Mouse (Mus musculus): ENCODE results near the gene Zbtb32. TPM values are rescaled to one million over a fixed set of nuclear protein-coding genes. Genes with fewer than 3 reads are reported as not detected.
A peak's percentile ranks its signal among the peaks of the same experiment; 100 is the strongest.

Zbtb32 gene
- total and polyA plus RNA-seq, 2 experiments from 2014 or later = 0.22 TPM; not detected in 1

GRCm38 (mm10) chr7:30586455-30587020, 12.2 kb downstream of the Zbtb32 start:
- H3K4me3 ChIP-seq (ENCODE audit: low read depth, low read length) = no peak overlapping the region
- H3K9me3 ChIP-seq (ENCODE audit: low read length) = no peaks in the 10 kb centered on the region
- TF ChIP-seq CTCF (IDR thresholded peaks at IDR 0.05) = no peak
- 86% methylated on average over 28 of the region's 28 CpGs for WGBS
- no peaks in the 10 kb centered on the region for H3K27me3 ChIP-seq (ENCODE audit: insufficient read depth, low read length)
- H3K4me1 ChIP-seq (ENCODE audit: insufficient read depth, low read length) = peaks cover 9% of the 10 kb centered on the region; the same call in 1 of the 2 replicates
- ATAC-seq (ENCODE audit: low FRiP score) = no peak
- H3K27ac ChIP-seq (ENCODE audit: low read depth, low read length) = no peak overlapping the region
- H3K36me3 ChIP-seq (ENCODE audit: insufficient read depth, low read length) = peaks cover 44% of the 10 kb centered on the region
- peak overlapping the region; percentile 89; the same call in 1 of the 2 replicates for H3K4me2 ChIP-seq (ENCODE audit: low read depth, low read length, poor library complexity, severe bottlenecking)
- no peak for DNase-seq (ENCODE audit: low spot score)
- no peak overlapping the region for H3K9ac ChIP-seq (replicated peaks; ENCODE audit: low read length, poor library complexity, severe bottlenecking)

DNA sequence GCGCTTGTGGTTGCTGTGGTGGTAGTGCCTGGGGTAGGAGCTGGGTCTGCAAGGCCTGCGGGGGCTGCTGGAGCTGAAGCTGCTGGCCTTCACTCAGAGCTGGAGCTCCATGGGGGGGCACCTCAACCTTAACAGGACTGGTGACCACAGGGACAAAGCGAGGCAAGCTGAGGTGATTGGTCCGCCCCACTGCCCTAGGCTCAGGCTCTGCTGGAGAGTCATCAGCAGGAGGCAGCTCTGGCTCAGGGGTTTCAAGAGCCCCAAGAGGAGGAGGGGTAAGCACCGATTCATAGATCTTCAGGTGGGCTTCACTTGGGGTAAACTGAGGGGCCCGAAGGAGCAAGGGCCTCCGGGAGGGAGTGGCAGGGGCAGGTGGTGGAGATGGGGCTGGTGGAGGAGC, 13.5 kb downstream of the Zbtb32 start:
- no peak overlapping the region for H3K4me2 ChIP-seq (ENCODE audit: low read depth, low read length, poor library complexity, severe bottlenecking)
- no peak overlapping the region for H3K9ac ChIP-seq (replicated peaks; ENCODE audit: low read length, poor library complexity, severe bottlenecking)
- H3K9me3 ChIP-seq (ENCODE audit: low read length) = no peaks in the 10 kb centered on the region
- H3K4me3 ChIP-seq (ENCODE audit: low read depth, low read length) = no peak overlapping the region
- peaks cover 9% of the 10 kb centered on the region; the same call in 1 of the 2 replicates for H3K4me1 ChIP-seq (ENCODE audit: insufficient read depth, low read length)
- 92% methylated on average over 7 of the region's 7 CpGs for WGBS
- H3K36me3 ChIP-seq (ENCODE audit: insufficient read depth, low read length) = peaks cover 55% of the 10 kb centered on the region
- no peak for DNase-seq (ENCODE audit: low spot score)
- no peaks in the 10 kb centered on the region for H3K27me3 ChIP-seq (ENCODE audit: insufficient read depth, low read length)
- no peak for ATAC-seq (ENCODE audit: low FRiP score)
- TF ChIP-seq CTCF (IDR thresholded peaks at IDR 0.05) = no peak
- no peak overlapping the region for H3K27ac ChIP-seq (ENCODE audit: low read depth, low read length)

GRCm38 (mm10) chr7:30584339-30584738, 14.4 kb downstream of the Zbtb32 start:
- H3K4me1 ChIP-seq (ENCODE audit: insufficient read depth, low read length) = peaks cover 9% of the 10 kb centered on the region; the same call in 1 of the 2 replicates
- no peaks in the 10 kb centered on the region for H3K27me3 ChIP-seq (ENCODE audit: insufficient read depth, low read length)
- H3K27ac ChIP-seq (ENCODE audit: low read depth, low read length) = no peak overlapping the region
- DNase-seq (ENCODE audit: low spot score) = no peak
- peaks cover 64% of the 10 kb centered on the region for H3K36me3 ChIP-seq (ENCODE audit: insufficient read depth, low read length)
- no peaks in the 10 kb centered on the region for H3K9me3 ChIP-seq (ENCODE audit: low read length)
- H3K4me2 ChIP-seq (ENCODE audit: low read depth, low read length, poor library complexity, severe bottlenecking) = no peak overlapping the region
- no peak overlapping the region for H3K4me3 ChIP-seq (ENCODE audit: low read depth, low read length)
- no peak for ATAC-seq (ENCODE audit: low FRiP score)
- H3K9ac ChIP-seq (replicated peaks; ENCODE audit: low read length, poor library complexity, severe bottlenecking) = no peak overlapping the region
- TF ChIP-seq CTCF (IDR thresholded peaks at IDR 0.05) = no peak
- 93% methylated on average over 10 of the region's 10 CpGs for WGBS

- no peak for ATAC-seq (ENCODE audit: low FRiP score)
- no peaks in the 10 kb centered on the region for H3K4me1 ChIP-seq (ENCODE audit: insufficient read depth, low read length)
- no peak overlapping the region for H3K27ac ChIP-seq (ENCODE audit: low read depth, low read length)
- no peaks in the 10 kb centered on the region for H3K9me3 ChIP-seq (ENCODE audit: low read length)
- H3K4me3 ChIP-seq (ENCODE audit: low read depth, low read length) = no peak overlapping the region
- no peaks in the 10 kb centered on the region for H3K27me3 ChIP-seq (ENCODE audit: insufficient read depth, low read length)
- H3K9ac ChIP-seq (replicated peaks; ENCODE audit: low read length, poor library complexity, severe bottlenecking) = no peak overlapping the region
- no peak for DNase-seq (ENCODE audit: low spot score)
- no peak overlapping the region for H3K4me2 ChIP-seq (ENCODE audit: low read depth, low read length, poor library complexity, severe bottlenecking)
- WGBS = 95% methylated on average over 16 of the region's 16 CpGs
- H3K36me3 ChIP-seq (ENCODE audit: insufficient read depth, low read length) = peaks cover 91% of the 10 kb centered on the region
- TF ChIP-seq CTCF (IDR thresholded peaks at IDR 0.05) = no peak
Observed at GRCm38 (mm10) chr7:30581547-30581946, 17.2 kb downstream of the Zbtb32 start.

DNA sequence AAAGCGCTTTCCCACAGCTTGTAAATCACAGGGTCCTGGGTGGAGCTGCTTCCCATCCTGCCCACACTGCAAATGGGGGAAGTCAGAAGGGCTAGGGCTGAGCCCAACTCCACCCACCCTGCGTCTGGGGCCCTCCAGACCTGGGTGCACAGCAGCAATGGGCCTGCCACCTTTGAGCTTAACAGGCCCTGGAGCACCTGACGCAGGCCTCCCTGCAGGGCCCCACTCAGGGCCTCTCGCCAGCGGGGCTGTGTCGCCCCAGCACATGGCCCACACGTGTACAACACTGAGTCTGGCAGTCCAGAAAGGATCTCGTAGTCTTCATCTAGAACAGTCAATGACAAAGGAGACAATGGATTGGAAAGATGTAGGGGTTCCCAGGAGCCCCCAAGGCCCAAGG, 18.8 kb downstream of the Zbtb32 start:
- ATAC-seq (ENCODE audit: low FRiP score) (no peak), DNase-seq (ENCODE audit: low spot score) (no peak)
- Histone ChIP-seq H3K4me1 (ENCODE audit: insufficient read depth, low read length) (no peaks in the 10 kb centered on the region), H3K4me2 (ENCODE audit: low read depth, low read length, poor library complexity, severe bottlenecking) (no peak overlapping the region), H3K9me3 (ENCODE audit: low read length) (no peaks in the 10 kb centered on the region), H3K36me3 (ENCODE audit: insufficient read depth, low read length) (peaks cover 97% of the 10 kb centered on the region), H3K9ac (replicated peaks; ENCODE audit: low read length, poor library complexity, severe bottlenecking) (no peak overlapping the region), H3K27ac (ENCODE audit: low read depth, low read length) (no peak overlapping the region), H3K4me3 (ENCODE audit: low read depth, low read length) (no peak overlapping the region), H3K27me3 (ENCODE audit: insufficient read depth, low read length) (no peaks in the 10 kb centered on the region)
- TF ChIP-seq CTCF (IDR thresholded peaks at IDR 0.05) = no peak
- 92% methylated on average over 8 of the region's 8 CpGs for WGBS

GRCm38 (mm10) chr7:30572969-30573368, 25.7 kb downstream of the Zbtb32 start:
- ATAC-seq (ENCODE audit: low FRiP score) (no peak), DNase-seq (ENCODE audit: low spot score) (peak; percentile 35)
- Histone ChIP-seq H3K27ac (ENCODE audit: low read depth, low read length) (no peak overlapping the region), H3K36me3 (ENCODE audit: insufficient read depth, low read length) (peaks cover 94% of the 10 kb centered on the region), H3K27me3 (ENCODE audit: insufficient read depth, low read length) (no peaks in the 10 kb centered on the region), H3K9me3 (ENCODE audit: low read length) (no peaks in the 10 kb centered on the region), H3K9ac (replicated peaks; ENCODE audit: low read length, poor library complexity, severe bottlenecking) (no peak overlapping the region), H3K4me2 (ENCODE audit: low read depth, low read length, poor library complexity, severe bottlenecking) (no peak overlapping the region), H3K4me3 (ENCODE audit: low read depth, low read length) (no peak overlapping the region), H3K4me1 (ENCODE audit: insufficient read depth, low read length) (no peaks in the 10 kb centered on the region)
- TF ChIP-seq CTCF (IDR thresholded peaks at IDR 0.05) = no peak
- WGBS = 89% methylated on average over 2 of the region's 2 CpGs
